Comparison of ENCODE assay signal across 18 mouse cellular contexts in the genomic region with DNA sequence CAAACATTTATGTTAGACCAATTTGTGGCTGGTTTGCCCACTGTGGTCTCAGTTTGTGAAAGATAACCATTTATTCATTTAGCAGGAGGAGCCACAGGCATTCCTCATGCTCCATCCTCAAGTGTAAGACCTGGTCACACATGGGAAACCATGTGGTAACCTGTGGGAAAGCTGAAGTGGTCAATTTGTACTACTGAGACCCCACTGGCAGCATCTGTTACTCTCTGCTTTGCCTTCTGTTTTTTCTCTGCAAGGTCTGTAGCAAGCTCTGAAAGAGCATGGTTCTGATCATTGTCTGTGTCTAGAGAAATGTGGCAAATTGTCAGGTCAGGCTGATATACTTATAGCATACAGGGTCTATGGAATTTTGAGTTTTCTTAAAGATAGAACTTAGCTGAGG.
"Had no signal": no experiment of that assay in that cellular context is flagged by ENCODE, and none has a peak within 500 bp of the region (broad histone marks: within the 10 kb centered on the region; RNA-seq: fewer than 3 reads in every experiment).

No protein-coding gene starts in this region.

- H3K36me3 ChIP-seq: lung, embryonic 15.5 days; midbrain, embryonic 13.5 days; neural tube, embryonic 12.5 days; stomach, embryonic 15.5 days had no signal

- H3K9me3 ChIP-seq: lung, embryonic 15.5 days; megakaryocyte, embryonic 14.5 days; midbrain, embryonic 13.5 days; neural tube, embryonic 12.5 days; stomach, embryonic 15.5 days had no signal

- H3K4me3 ChIP-seq: lung, embryonic 15.5 days; megakaryocyte, embryonic 14.5 days; midbrain, embryonic 13.5 days; neural tube, embryonic 12.5 days; stomach, embryonic 15.5 days had no signal

- H3K4me1 ChIP-seq: lung, embryonic 15.5 days; megakaryocyte, embryonic 14.5 days; midbrain, embryonic 13.5 days; neural tube, embryonic 12.5 days; stomach, embryonic 15.5 days had no signal

- H3K9ac ChIP-seq: liver, postnatal 0 days; lung, embryonic 15.5 days; midbrain, embryonic 13.5 days; neural tube, embryonic 12.5 days; stomach, embryonic 15.5 days had no signal

- H3K27ac ChIP-seq: lung, embryonic 15.5 days; macrophage; midbrain, embryonic 13.5 days; neural tube, embryonic 12.5 days; stomach, embryonic 15.5 days; stomach, postnatal 0 days had no signal

- H3K27me3 ChIP-seq: lung, embryonic 15.5 days; megakaryocyte, embryonic 14.5 days; midbrain, embryonic 13.5 days; neural tube, embryonic 12.5 days; stomach, embryonic 15.5 days had no signal

- ATAC-seq: liver, postnatal 0 days; lung, postnatal 0 days; midbrain, embryonic 16.5 days had no signal

- DNase-seq: liver, postnatal 0 days; lung, adult 2 months; lung, postnatal 14 days; lung, postnatal 36 days; right cerebral cortex, postnatal 14 days; thymus, adult 2 months; thymus, postnatal 25 days; thymus, postnatal 4 days had no signal

- H3K4me2 ChIP-seq: lung, embryonic 15.5 days; midbrain, embryonic 11.5 days; midbrain, embryonic 13.5 days; neural tube, embryonic 12.5 days; stomach, embryonic 15.5 days had no signal
